Mouse (Mus musculus): ENCODE measurements at regions not wholly inside any gene's neighbourhood (a gene's known extent, or its start where the extent isn't known, plus 50 kb on each side); places are given as distances from the start of the nearest gene placed in this dataset.
"Not testable (repeated sequence)": the region's sequence is repeated elsewhere in the genome, so short reads cannot be mapped to it uniquely, and the experiment has no call there.

- DNase-seq, result no peak
Observed at GRCm38 (mm10) chr12:28922236-28922635, 170.6 kb downstream of the Eipr1 start.

DNA sequence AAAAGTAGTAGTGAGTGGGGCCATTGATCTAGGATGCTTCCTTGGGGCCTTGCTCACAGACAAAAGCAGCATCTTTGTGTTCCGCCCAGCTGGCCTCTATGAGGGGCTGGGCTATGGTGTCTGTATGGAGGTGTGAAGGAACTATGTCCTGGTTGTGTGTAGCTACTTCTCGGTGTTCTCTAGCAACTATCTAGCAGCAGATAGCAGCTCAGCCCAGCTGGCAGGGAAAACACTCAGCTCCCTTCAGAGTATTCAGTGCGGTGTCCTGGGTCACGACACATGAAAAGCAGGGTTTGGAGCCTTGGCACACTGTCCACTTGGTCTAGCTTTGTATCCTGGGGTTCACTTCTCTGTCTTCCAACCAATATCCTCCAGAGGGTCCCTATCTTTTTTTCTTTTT lies 173.6 kb downstream of the Eipr1 start:
- peak; percentile 91 for DNase-seq

GRCm38 (mm10) chr12:28939936-28940335 lies 188.3 kb downstream of the Eipr1 start:
- DNase-seq, result peak; percentile 44

DNA sequence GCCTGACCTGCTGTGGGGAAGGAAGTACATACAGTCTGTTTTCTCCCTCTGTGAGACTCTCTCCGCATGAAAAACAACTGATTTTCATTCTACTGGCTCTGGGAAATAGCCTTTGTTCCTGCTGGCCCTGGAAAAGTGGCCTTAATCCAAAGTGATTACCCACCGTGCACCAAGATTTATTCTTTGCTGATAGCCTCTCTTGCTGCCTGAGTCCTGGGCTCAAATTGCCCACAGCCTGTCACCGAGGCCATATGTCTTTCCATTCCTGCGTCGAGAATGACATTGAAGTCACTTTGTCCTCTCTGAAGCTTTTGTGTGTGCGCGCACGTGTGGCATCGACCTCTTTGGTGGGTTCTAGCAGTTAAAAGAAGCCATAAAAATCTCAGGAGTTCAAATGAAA lies 197.3 kb downstream of the Eipr1 start:
- no peak for DNase-seq

- DNase-seq, result peak; percentile 81
Observed at GRCm38 (mm10) chr12:28949307-28949706, 197.7 kb downstream of the Eipr1 start.

DNA sequence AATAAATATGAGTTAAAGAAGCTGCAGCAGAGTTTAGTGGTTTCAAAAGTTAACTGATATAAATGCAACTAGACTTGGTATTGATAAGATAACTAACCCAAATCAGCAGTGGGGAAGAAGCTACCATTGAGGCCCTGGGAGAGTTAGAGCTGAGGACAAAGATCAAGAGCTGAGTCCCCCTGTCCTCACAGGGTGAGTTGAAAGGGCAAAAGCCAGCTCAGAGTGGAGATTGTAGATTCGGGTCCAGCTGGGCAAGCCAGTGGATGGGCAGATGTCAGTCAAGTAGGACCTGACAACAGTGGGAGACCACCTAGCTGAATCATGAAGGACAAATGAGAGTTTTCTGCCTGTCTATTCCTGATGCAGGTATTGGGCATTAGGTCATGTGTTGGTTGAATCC lies 205.6 kb downstream of the Eipr1 start:
- DNase-seq, result peak; percentile 61

GRCm38 (mm10) chr12:28958661-28959060 lies 207.1 kb downstream of the Eipr1 start:
- DNase-seq, result peak; percentile 48

- DNase-seq, result no peak
Observed at GRCm38 (mm10) chr12:28969671-28970379, 218.2 kb downstream of the Eipr1 start.

DNA sequence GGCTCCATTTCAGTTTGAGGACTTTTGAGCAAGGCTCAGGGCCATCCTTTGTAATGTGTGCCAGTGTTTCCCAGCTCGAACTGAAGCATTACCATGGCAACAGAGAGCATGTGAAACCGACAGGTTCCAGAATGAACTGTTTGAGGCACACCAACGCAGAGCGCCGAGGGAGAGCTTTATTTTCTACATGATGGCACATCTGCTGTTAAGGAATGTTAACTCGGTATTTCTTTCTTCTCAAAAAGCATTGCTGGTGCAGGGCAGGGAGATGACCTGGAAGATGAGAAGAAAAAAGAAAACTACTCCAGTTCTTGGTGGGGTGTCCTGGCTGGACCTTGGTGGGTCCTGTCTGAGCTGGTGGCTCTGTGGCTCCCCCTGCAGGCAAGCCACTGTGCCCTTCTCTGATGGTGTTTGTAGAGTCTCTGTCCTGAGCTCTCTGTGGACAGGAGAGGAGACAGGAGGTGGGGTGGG lies 223.0 kb downstream of the Eipr1 start:
- no peak for DNase-seq

GRCm38 (mm10) chr12:28975249-28975648 lies 223.6 kb downstream of the Eipr1 start:
- no peak for DNase-seq

GRCm38 (mm10) chr12:28979679-28980078 lies 228.1 kb downstream of the Eipr1 start:
- DNase-seq, result no peak

DNA sequence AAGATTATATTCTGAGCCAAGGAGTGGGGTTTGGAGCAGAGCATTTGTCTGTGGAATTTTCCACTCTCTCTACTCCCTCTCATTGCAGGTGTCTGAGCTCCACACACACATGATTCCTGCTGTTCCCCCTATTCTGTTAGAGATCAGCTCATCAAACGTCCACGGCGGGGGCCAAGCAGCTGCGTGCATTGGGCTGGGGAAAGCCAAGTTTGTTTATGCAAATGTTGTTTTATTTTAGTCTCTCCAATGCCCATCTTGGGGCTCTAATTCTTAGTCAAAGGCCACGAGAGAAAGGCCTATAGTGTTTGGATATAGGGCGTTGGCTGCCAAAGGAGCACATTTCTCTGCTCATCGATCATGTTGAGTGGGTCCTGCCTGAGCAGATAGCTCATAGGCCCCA lies 234.6 kb downstream of the Eipr1 start:
- DNase-seq, result no peak

DNA sequence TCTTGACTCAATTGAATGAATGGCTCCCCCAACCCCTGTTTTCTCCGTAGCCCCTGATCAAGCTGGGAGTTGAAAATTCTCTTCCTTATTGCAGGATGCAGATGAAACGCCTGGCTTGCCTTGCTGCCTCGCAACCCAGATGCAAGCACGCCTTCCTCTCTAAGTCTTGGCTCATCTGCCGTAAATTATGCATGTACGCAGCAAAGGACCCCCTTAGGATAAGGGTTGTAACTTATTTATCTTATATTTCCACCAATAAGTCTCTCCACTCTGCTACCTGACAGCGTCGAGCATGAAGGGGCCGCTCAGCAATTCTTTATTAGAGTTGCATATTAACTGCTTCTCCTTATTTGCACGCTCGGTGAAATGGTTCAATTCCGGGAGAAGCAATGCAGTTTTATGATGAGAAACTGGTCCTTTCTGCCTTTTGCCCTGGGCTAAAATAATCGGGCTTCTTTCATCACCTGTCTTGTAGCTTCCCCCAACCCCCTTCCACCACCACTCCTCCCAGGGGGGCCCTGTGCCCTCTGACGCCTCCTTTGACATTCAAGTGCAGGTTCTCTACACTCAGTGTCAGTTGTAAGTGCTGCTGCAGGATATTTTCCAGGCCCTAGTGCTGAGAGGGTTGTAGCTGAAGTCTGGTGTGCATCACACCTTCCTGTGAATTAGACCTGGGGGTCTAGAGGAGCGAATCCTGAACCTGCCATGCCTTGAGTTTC lies 246.0 kb downstream of the Eipr1 start:
- DNase-seq, result peak; percentile 64

DNA sequence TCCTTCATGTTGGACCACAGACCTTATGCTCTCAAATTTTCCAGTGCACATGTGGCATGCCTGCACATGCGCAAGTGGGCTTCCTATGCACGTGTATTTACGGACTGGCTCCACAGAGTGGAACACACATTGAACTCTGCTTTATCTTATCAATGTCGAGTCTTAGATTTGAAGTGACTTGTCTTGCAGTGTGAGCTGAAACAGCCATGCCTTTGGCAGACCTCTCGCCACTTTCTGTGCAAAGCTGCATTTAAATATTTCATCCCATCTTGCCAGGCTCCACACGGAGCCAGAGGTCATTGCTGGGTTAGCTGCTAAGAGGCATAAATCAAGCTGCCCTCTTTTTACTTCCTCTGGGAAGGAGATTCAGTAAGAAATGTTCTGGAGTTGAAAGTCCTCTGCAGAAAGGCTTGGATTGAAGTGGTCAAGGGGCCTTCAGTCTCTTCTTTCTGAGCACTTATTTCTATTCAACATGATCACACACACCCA lies 248.4 kb downstream of the Eipr1 start:
- DNase-seq, result peak; percentile 60

GRCm38 (mm10) chr12:29004504-29004903 lies 252.9 kb downstream of the Eipr1 start:
- peak; percentile 81 for DNase-seq

- peak; percentile 71 for DNase-seq
Observed at GRCm38 (mm10) chr12:29014601-29015000, 263.0 kb downstream of the Eipr1 start.

- peak; percentile 62 for DNase-seq
Observed at GRCm38 (mm10) chr12:29015200-29015862, 263.7 kb downstream of the Eipr1 start.

- DNase-seq, result peak; percentile 35
Observed at GRCm38 (mm10) chr12:29021152-29021551, 269.5 kb downstream of the Eipr1 start.

DNA sequence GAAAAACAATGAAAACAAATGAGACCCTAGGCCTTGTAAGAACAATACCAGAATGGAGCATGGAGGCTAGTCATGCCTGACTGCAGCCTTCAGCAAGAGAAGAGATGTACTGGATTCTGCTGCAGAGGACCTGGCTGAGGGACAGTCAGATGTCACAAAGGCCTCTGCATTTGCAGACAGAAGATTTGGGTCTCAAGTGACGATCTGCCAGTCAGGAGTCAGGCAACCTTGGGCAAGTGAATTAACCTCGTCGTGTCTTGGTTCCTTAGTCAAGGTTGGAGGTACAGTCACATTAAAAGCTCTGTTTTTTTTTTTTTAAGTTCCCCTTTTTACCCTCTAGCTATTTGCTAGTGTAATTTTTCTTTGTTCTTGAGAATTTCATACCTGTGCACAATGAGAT lies 276.6 kb downstream of the Eipr1 start:
- peak; percentile 48 for DNase-seq

DNA sequence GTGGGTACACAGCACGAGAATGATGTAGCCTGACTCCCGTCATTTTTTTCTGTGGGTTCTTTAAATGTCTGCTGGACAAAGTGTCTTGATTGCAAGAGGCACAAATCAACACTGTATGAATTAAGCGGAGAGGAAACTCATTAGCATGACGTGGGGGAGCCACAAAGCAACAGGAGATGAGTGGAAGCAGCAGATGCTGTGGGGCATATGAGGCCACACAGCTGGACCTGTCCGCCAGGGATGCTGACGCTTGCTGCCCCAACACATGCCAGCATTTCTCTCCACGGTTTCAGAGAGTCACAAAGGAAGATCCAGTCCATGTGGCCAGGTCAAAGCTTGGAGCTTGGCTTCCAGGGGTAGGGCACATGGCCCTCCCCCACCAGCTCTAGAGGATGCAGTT lies 277.9 kb downstream of the Eipr1 start:
- peak; percentile 75 for DNase-seq

DNA sequence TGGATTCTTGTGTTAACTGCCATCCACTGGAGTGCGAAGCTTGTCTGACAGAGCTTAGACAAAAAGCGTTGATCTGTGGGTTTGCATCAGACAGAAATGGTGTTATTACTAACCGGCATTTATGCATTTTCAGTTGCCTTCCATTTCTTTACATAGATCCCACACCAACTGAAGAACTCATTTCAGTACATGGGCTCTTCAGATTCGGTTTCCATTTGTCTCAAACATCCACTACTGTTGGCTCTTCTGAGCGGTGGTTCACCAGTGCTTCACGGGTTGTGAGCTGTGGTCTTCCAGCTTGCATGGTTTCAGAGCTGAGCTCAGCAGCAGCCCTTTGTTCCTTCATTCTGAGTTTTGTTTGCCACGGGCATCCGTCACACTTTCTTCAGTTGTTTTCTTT lies 294.4 kb downstream of the Eipr1 start:
- peak; percentile 28 for DNase-seq

DNA sequence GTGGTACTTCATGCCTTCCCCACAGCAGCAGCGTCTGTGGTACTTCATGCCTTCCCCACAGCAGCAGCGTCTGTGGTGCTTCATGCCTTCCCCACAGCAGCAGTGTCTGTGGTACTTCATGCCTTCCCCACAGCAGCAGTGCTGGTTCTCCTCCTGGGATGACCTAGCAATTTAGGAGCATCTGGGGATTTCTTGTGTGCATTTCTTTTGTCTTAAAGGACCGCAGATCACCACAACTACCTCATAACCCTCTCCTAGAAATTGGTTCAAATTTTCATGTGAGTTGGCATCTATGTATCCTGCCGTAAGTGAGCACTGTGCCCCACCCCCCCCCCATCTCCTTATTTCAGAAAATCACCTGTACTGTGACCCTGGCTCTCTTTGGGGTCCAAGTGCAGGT lies 297.0 kb downstream of the Eipr1 start:
- not testable (repeated sequence) for DNase-seq

- peak; percentile 58 for DNase-seq
Observed at GRCm38 (mm10) chr12:29049105-29049511, 297.5 kb downstream of the Eipr1 start.

GRCm38 (mm10) chr12:29049801-29050200 lies 298.2 kb downstream of the Eipr1 start:
- peak; percentile 68 for DNase-seq

Data from heart, adult 11 months (tissue).